Mouse (Mus musculus) skeletal muscle tissue, adult 2 months (tissue): ENCODE data around the gene Draxin.
"Not testable (repeated sequence)": the region's sequence is repeated elsewhere in the genome, so short reads cannot be mapped to it uniquely, and the experiment has no call there.

Experiments used
- DNase-seq: peaks from one replicate; pipeline ENCODE4 v3.0.0-alpha.2; 2012; ENCODE audit warnings: low read depth, low spot score

Draxin gene

GRCm38 (mm10) chr4:148057661-148058209 lies 72.8 kb downstream of the Draxin start:
- DNase-seq = no peak

DNA sequence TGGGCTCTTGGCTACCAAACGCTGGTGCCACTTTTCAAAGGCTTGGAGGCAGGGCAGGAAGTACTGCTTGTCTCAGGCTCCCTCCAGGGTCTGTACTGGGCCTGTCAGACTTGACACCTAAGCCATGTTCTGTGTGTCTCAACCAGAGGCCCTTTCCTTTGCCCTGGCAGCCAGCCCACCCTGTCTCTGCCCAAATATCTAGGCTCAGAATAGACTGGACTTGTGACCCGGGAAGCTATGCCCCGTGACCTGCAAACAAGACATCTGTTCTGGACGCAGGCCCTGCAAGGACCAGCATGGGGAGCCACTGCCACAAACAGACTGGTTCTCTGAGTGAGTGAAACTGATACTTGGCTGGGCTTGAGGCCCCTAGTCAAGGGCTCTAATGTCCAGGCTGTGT lies 73.7 kb downstream of the Draxin start:
- peak; percentile 96 for DNase-seq

DNA sequence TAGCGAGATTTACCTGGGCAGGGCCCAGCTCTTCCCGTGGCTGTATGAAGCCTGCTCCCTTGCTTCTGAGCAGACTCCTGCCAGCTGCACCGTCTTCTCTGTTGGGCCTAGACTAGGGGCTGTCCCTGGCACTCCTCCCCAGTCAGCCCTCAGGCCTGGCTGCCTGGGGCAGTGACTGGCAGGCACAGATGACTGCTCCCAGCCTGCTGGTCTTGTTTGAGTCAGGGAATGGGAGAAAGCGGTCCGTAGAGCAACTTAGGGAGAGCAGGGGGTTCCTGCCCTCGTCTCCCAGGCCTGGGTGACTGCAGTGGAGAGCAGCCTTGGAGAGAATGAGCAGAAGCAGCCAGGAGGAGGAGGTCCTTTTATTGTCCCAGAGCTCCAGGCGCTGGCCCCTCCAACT lies 74.3 kb downstream of the Draxin start:
- DNase-seq = peak; percentile 50

GRCm38 (mm10) chr4:148054961-148055695 lies 75.4 kb downstream of the Draxin start:
- no peak for DNase-seq

GRCm38 (mm10) chr4:148053417-148053920 lies 77.0 kb downstream of the Draxin start:
- no peak for DNase-seq

- no peak for DNase-seq
Measured at GRCm38 (mm10) chr4:148052976-148053375, 77.5 kb downstream of the Draxin start.

GRCm38 (mm10) chr4:148051886-148052285 lies 78.6 kb downstream of the Draxin start:
- no peak for DNase-seq

GRCm38 (mm10) chr4:148051046-148051776 lies 79.3 kb downstream of the Draxin start:
- no peak for DNase-seq

- not testable (repeated sequence) for DNase-seq
Measured at GRCm38 (mm10) chr4:148050396-148050914, 80.0 kb downstream of the Draxin start.
